Mouse (Mus musculus) midbrain, embryonic 12.5 days (tissue): ENCODE data around the gene Cyp2t4. TPM values are rescaled to one million over a fixed set of nuclear protein-coding genes. Genes with fewer than 3 reads are reported as not detected.

Experiments
- ATAC-seq: fragments of 200-750 bp; cut with Nextera tagmentation; 2 replicates; pipeline ENCODE4 v1.8.0; 2017; ENCODE audit warnings: low read depth, moderate TSS enrichment, moderate library complexity; ENCODE audit not compliant: low FRiP score
- H3K27ac ChIP-seq: fragments of 300-500 bp; sonication (generic); replicated peaks from 2 replicates; pipeline ENCODE4 v1.5.1; 2016; ENCODE audit warnings: mild to moderate bottlenecking
- H3K27me3 ChIP-seq: fragments of 300-500 bp; sonication (generic); 2 replicates; pipeline ENCODE4 v1.6.1; 2016; ENCODE audit warnings: mild to moderate bottlenecking
- H3K36me3 ChIP-seq: fragments of 300-500 bp; sonication (generic); 2 replicates; pipeline ENCODE4 v1.6.1; 2016
- H3K4me1 ChIP-seq: fragments of 300-500 bp; sonication (generic); 2 replicates; pipeline ENCODE4 v1.6.1; 2016
- H3K4me2 ChIP-seq: fragments of 300-500 bp; sonication (generic); replicated peaks from 2 replicates; pipeline ENCODE4 v1.6.1; 2016; ENCODE audit warnings: mild to moderate bottlenecking, moderate library complexity
- H3K4me3 ChIP-seq: fragments of 300-500 bp; sonication (generic); 2 replicates; pipeline ENCODE4 v1.5.1; 2016; ENCODE audit warnings: mild to moderate bottlenecking
- H3K9ac ChIP-seq: fragments of 300-500 bp; sonication (generic); replicated peaks from 2 replicates; pipeline ENCODE4 v1.6.1; 2016; ENCODE audit warnings: mild to moderate bottlenecking, moderate library complexity
- H3K9me3 ChIP-seq: fragments of 300-500 bp; sonication (generic); 2 replicates; pipeline ENCODE4 v1.6.1; 2016; ENCODE audit warnings: mild to moderate bottlenecking
- WGBS: fragments of 180-500 bp; shearing (Covaris S2); methylation state at CpG from one replicate; pipeline ENCODE4 v1.1.7; 2016; 5-methylcytosine and 5-hydroxymethylcytosine counted together
- polyA plus RNA-seq: library from polyadenylated mRNA; unstranded; fragments of >200 nt; fragmentation: Nextera tagmentation; extraction: Ambion mirVana; gene quantifications from 2 replicates; pipeline ENCODE4 v1.2.1, GENCODE M21; 2016

Gene Cyp2t4
- polyA plus RNA-seq, 1 experiment from 2014 or later = 0.18 TPM

DNA sequence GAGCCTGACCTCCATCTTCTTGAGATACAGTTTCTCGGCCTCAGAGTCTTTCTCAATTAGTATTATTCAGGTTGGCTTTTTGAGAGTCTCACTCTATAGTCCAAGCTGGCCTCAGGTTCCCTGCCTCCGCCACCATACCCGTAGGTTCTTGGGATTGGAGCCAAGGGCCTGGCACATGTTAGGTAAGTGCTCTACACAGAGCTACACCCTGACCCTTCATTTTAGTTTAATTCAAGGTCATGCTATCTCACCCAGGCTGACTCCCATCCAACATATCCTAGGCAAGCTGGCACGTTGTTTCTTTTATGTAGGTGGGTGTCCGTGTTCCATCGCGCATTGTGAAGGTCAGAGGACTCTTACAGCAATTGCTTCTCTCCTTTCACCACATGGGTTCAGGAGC lies 21.4 kb downstream of the Cyp2t4 start:
- H3K36me3 ChIP-seq = peaks cover 41% of the 10 kb centered on the region
- H3K4me1 ChIP-seq = peaks cover 12% of the 10 kb centered on the region
- 86% methylated on average over 7 of the region's 7 CpGs for WGBS
- H3K4me2 ChIP-seq = no peak overlapping the region
- H3K27ac ChIP-seq = no peak overlapping the region
- no peak overlapping the region for H3K9ac ChIP-seq
- no peak for ATAC-seq
- no peaks in the 10 kb centered on the region for H3K9me3 ChIP-seq
- H3K4me3 ChIP-seq = no peak overlapping the region
- H3K27me3 ChIP-seq = no peaks in the 10 kb centered on the region

- H3K36me3 ChIP-seq = peaks cover 24% of the 10 kb centered on the region
- 23% methylated on average over 4 of the region's 4 CpGs for WGBS
- H3K9ac ChIP-seq = peak overlapping the region; percentile 58
- H3K9me3 ChIP-seq = no peaks in the 10 kb centered on the region
- no peaks in the 10 kb centered on the region for H3K27me3 ChIP-seq
- ATAC-seq = no peak
- H3K4me2 ChIP-seq = peak overlapping the region; percentile 55
- H3K4me1 ChIP-seq = peaks cover 12% of the 10 kb centered on the region
- peak overlapping the region; percentile 72 for H3K4me3 ChIP-seq
- peak overlapping the region; percentile 93 for H3K27ac ChIP-seq
Measured at GRCm38 (mm10) chr7:27177942-27178323, 24.4 kb downstream of the Cyp2t4 start.

GRCm38 (mm10) chr7:27178324-27179216 lies 25.1 kb downstream of the Cyp2t4 start, which contains the start of gene Rab4b:
Rab4b (minus strand) TSS chr7:27178896.
- Histone ChIP-seq H3K27me3 (no peaks in the 10 kb centered on the region), H3K4me2 (peak within 1 kb of the TSS; percentile 55), H3K9ac (peak within 1 kb of the TSS; percentile 58), H3K9me3 (no peaks in the 10 kb centered on the region), H3K27ac (peak within 1 kb of the TSS; percentile 93), H3K4me3 (peak within 1 kb of the TSS; percentile 72), H3K36me3 (peaks cover 23% of the 10 kb centered on the region), H3K4me1 (peaks cover 12% of the 10 kb centered on the region)
- under 1% methylated on average over 51 of the region's 53 CpGs for WGBS
- ATAC-seq = peak; percentile 98

- WGBS = 46% methylated on average over 16 of the region's 16 CpGs
- peak; percentile 2; the same call in 1 of the 2 replicates for ATAC-seq
Measured at GRCm38 (mm10) chr7:27179217-27179918, 25.9 kb downstream of the Cyp2t4 start.

GRCm38 (mm10) chr7:27180036-27180435 lies 26.5 kb downstream of the Cyp2t4 start:
- Histone ChIP-seq H3K27me3 (no peaks in the 10 kb centered on the region), H3K27ac (0 out of 2 replicates have a peak overlapping the region, but pooled peaks have one; percentile 46), H3K4me1 (peaks cover 12% of the 10 kb centered on the region), H3K4me3 (no peak overlapping the region), H3K9ac (no peak overlapping the region), H3K9me3 (no peaks in the 10 kb centered on the region), H3K36me3 (peaks cover 20% of the 10 kb centered on the region), H3K4me2 (no peak overlapping the region)
- 48% methylated on average over 5 of the region's 5 CpGs for WGBS
- ATAC-seq = no peak

More at GRCm38 (mm10) chr7:27179217-27179918, 25.9 kb downstream of the Cyp2t4 start:
- H3K4me1 ChIP-seq = peaks cover 12% of the 10 kb centered on the region
- H3K9me3 ChIP-seq = no peaks in the 10 kb centered on the region
- peak overlapping the region; percentile 47; the same call in 1 of the 2 replicates for H3K9ac ChIP-seq
- H3K4me3 ChIP-seq = peak overlapping the region; percentile 72
- H3K27me3 ChIP-seq = no peaks in the 10 kb centered on the region
- H3K27ac ChIP-seq = peak overlapping the region; percentile 93
- H3K4me2 ChIP-seq = peak overlapping the region; percentile 52
- peaks cover 20% of the 10 kb centered on the region for H3K36me3 ChIP-seq

DNA sequence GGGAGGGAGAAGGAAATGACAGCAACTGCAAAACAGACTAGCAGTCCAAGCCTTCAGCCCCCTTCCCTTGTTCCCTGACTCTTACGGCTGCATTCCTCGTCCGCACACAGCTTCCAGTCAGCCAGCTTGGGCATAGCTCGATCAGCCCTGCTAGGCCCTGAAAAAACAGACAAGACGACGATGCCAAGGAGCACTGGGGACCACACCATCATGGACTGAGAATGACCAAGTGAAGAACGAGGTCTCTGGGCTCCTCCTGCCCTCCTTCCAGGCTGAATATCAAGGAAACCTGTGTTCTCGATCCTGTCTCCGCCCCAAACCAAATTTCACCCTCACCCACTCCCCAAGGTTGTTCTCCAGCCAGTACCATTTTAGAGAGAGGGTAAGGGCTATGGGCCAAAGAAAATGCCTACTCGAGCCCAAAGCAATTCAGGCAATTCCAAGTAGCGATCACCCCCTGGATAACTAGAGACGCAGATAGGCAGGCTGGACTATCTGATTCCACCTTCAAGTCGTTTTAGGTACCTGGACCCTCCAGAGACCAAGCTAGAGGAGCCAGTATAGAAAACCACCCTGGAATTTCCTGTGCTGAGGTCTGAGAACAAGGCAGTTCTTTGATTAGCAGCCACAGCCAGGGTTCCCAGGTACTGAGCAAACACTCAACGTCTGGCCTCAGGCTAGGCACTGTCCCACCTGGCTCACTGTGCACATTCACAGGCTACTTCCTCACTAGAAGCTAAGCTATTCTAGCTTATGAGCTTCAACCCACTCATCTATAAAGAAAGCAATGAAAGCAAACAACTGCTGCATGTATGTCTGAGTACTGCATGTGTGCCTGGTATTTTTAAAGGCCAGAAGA lies 27.6 kb downstream of the Cyp2t4 start, which contains the start of the genes Gm21983 and Mia:
TSS of gene Gm21983 (minus strand) at position 250 of the 859 bp plus-strand sequence.
TSS of gene Mia (minus strand) at position 321 of the 859 bp plus-strand sequence.
- peaks cover 31% of the 10 kb centered on the region for H3K36me3 ChIP-seq
- no peak for ATAC-seq
- H3K4me2 ChIP-seq = no peak within 1 kb of the TSS
- no peak within 1 kb of the TSS for H3K4me3 ChIP-seq
- H3K9me3 ChIP-seq = no peaks in the 10 kb centered on the region
- peaks cover 12% of the 10 kb centered on the region for H3K4me1 ChIP-seq
- no peak within 1 kb of the TSS for H3K9ac ChIP-seq
- WGBS = 70% methylated on average over 14 of the region's 14 CpGs
- 0 out of 2 replicates have a peak within 1 kb of the TSS, but pooled peaks have one; percentile 46 for H3K27ac ChIP-seq
- no peaks in the 10 kb centered on the region for H3K27me3 ChIP-seq

GRCm38 (mm10) chr7:27182498-27182897 lies 29.0 kb downstream of the Cyp2t4 start:
- no peak overlapping the region for H3K9ac ChIP-seq
- 78% methylated on average over 1 of the region's 1 CpGs for WGBS
- H3K9me3 ChIP-seq = no peaks in the 10 kb centered on the region
- H3K27me3 ChIP-seq = no peaks in the 10 kb centered on the region
- no peak for ATAC-seq
- H3K4me2 ChIP-seq = no peak overlapping the region
- H3K27ac ChIP-seq = no peak overlapping the region
- peaks cover 11% of the 10 kb centered on the region for H3K4me1 ChIP-seq
- H3K4me3 ChIP-seq = no peak overlapping the region
- H3K36me3 ChIP-seq = peaks cover 45% of the 10 kb centered on the region

- no peak for ATAC-seq
- no peaks in the 10 kb centered on the region for H3K27me3 ChIP-seq
- H3K4me3 ChIP-seq = no peak overlapping the region
- peaks cover 70% of the 10 kb centered on the region for H3K36me3 ChIP-seq
- no peak overlapping the region for H3K9ac ChIP-seq
- no peaks in the 10 kb centered on the region for H3K9me3 ChIP-seq
- H3K27ac ChIP-seq = no peak overlapping the region
- no peaks in the 10 kb centered on the region for H3K4me1 ChIP-seq
- H3K4me2 ChIP-seq = no peak overlapping the region
- WGBS = 73% methylated on average over 3 of the region's 3 CpGs
Measured at GRCm38 (mm10) chr7:27184964-27185363, 31.4 kb downstream of the Cyp2t4 start.

- H3K27ac ChIP-seq = no peak overlapping the region
- peaks cover 80% of the 10 kb centered on the region for H3K36me3 ChIP-seq
- no peak for ATAC-seq
- no peak overlapping the region for H3K9ac ChIP-seq
- H3K9me3 ChIP-seq = 0 out of 2 replicates have a peak, but pooled peaks cover 3% of the 10 kb centered on the region
- no peak overlapping the region for H3K4me2 ChIP-seq
- H3K4me1 ChIP-seq = no peaks in the 10 kb centered on the region
- no peak overlapping the region for H3K4me3 ChIP-seq
- H3K27me3 ChIP-seq = no peaks in the 10 kb centered on the region
- WGBS = 90% methylated on average over 5 of the region's 5 CpGs
Measured at GRCm38 (mm10) chr7:27185986-27186385, 32.5 kb downstream of the Cyp2t4 start.

DNA sequence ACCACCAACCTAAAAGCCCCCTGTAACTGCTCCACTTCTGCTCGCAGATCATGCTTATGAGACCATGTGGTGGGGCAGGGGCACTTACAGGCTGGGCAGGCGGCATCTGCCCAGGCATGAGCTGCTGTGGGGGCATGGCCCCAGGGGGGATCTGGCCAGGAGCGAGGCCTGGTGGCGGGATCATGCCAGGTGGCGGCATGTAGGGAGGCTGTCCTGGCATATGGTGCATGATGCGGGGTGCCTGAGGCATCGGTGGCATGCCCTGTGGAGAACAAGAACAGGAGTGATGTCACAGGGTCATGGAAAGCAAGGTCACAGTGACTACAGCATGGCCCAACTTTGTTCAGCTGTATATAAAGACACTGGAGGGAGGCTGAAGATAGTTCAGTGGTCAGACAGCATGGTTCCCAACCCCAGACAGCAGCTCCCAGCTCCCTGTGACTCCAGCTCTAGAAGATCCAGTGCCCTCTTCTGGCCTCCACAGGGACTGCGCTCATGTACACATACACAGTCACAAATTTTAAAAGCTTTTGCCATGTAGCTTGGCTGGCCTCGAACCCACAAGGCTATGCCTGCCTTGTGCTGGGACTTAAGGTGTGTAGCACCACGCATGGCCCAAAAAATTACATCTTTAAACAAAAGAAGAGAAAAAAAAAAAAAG lies 35.9 kb downstream of the Cyp2t4 start:
- Histone ChIP-seq H3K4me3 (no peak overlapping the region), H3K4me2 (no peak overlapping the region), H3K4me1 (peaks cover 11% of the 10 kb centered on the region), H3K27ac (no peak overlapping the region), H3K9ac (no peak overlapping the region), H3K36me3 (peaks cover 96% of the 10 kb centered on the region), H3K9me3 (0 out of 2 replicates have a peak, but pooled peaks cover 3% of the 10 kb centered on the region), H3K27me3 (no peaks in the 10 kb centered on the region)
- ATAC-seq = no peak
- WGBS = 96% methylated on average over 10 of the region's 10 CpGs

- peaks cover 24% of the 10 kb centered on the region for H3K4me1 ChIP-seq
- 0 out of 2 replicates have a peak, but pooled peaks cover 3% of the 10 kb centered on the region for H3K9me3 ChIP-seq
- no peaks in the 10 kb centered on the region for H3K27me3 ChIP-seq
- WGBS = 95% methylated on average over 5 of the region's 5 CpGs
- no peak for ATAC-seq
- no peak overlapping the region for H3K4me3 ChIP-seq
- no peak overlapping the region for H3K27ac ChIP-seq
- H3K36me3 ChIP-seq = peaks cover 66% of the 10 kb centered on the region
- H3K4me2 ChIP-seq = no peak overlapping the region
- no peak overlapping the region for H3K9ac ChIP-seq
Measured at GRCm38 (mm10) chr7:27192434-27192833, 38.9 kb downstream of the Cyp2t4 start.
